Mouse (Mus musculus) spleen, postnatal 10 days (tissue): ENCODE data around the gene Il5.

Experiments used
- DNase-seq, 2 experiments: peaks; one replicate each; pipeline ENCODE4 v3.0.0; 2021 to 2022; ENCODE audit warnings: low spot score in 2 of 2

Gene Il5

DNA sequence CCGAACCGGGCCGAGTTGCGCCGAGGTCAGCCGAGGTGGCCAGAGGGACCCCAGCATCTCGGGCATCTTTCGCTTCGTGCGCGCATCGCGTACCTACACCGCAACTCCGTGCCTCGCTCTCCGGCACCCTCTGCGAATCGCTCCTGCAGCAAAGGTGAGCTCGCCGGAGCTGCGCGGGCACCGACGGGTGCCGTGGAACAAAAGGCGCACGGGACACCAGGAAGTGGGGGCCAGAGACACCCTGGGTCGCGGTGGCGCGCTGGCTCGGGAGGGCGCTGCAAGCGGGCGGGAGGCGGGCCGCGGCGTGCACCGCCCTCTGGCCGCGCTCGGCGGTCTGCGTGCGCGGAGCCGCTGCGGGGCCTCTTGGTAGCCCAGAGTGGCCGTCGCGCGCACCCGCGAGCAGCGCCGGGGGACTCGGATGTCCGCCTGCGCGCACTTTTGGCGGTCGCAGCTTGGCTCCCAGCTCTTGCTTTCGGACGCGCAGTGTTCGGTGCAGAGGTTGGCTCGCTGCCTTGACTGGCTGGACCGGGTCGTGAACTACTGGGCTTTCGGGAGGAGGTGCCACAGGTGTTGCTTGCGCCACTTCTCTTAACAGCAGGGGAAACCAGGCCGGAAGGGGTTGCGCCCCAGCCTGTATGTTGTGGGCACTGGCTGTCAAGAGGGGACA lies 49.7 kb downstream of the Il5 start:
- DNase-seq = peak; percentile 58 to 73

DNA sequence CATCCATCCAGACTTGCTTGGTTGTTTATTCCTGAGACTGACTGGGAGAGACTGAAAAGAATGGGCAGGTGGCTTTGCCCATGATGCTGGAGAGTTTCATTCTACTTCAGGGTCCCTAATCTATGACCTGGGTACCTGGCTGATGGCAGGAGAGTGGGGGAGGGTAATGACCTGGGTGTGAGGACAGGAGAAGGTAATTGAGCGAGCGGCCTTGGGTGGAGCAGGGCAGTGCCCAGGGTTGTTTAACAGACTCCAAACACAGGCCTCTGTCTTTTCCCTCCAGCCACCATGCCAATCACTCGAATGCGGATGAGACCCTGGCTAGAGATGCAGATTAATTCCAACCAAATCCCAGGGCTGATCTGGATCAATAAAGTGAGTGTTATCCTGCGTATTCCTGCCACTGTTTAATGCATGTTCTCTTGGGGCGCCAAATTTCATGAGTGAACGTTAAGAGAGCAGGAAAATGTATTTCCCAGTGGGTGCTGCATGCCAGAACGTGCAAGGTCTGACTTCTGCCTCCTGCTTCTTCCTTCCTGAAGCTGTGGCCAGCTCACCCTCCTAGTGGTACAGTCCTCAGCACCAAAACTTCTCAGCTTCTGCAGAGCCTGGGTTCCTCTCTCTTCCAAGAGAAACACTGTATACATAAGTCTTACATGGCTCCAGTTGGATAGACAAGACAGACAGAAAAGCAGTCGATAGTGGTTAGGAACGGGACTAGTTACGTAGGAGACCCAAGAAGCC lies 50.6 kb downstream of the Il5 start:
- DNase-seq = no peak

DNA sequence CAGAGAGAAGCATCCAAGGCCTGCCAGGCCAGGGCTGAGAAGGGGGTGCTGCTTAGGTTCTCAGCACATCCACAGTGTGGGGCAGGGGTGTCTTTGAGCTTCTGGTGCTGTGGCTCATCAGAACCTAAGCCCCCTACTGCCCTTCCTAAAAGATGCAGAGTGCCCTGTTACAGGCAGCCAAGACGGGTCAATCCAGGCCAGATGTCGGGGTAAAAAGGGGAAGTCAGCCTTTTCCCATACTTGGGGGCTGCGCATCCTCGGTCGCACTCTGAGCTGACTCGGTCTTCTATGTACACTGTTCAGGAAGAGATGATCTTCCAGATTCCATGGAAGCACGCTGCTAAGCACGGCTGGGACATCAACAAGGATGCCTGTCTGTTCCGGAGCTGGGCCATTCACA lies 51.9 kb downstream of the Il5 start:
- DNase-seq = no peak

DNA sequence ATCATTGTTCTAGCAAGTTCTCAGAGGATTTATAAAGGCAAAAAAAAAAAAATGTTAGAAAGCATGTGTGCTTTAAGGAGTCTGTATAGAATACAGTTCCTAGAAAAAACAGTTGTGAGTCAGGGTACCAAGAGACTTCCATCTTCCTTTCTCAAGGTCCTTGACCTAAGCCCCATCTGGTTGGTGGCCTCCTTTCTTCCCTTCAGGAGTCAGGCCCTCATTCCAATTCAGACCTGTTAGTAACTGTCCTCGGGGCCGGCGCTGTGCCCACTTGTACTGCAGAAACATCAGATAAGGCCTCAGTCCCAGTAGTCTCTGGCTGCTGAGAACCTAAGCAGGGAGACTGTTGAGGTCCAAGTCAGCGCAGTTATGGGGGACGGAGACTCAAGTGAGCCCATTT lies 52.5 kb downstream of the Il5 start, which contains the start of gene Gm17334:
Gm17334 (minus strand) TSS at position 101 of the 400 bp plus-strand sequence.
- no peak for DNase-seq

DNA sequence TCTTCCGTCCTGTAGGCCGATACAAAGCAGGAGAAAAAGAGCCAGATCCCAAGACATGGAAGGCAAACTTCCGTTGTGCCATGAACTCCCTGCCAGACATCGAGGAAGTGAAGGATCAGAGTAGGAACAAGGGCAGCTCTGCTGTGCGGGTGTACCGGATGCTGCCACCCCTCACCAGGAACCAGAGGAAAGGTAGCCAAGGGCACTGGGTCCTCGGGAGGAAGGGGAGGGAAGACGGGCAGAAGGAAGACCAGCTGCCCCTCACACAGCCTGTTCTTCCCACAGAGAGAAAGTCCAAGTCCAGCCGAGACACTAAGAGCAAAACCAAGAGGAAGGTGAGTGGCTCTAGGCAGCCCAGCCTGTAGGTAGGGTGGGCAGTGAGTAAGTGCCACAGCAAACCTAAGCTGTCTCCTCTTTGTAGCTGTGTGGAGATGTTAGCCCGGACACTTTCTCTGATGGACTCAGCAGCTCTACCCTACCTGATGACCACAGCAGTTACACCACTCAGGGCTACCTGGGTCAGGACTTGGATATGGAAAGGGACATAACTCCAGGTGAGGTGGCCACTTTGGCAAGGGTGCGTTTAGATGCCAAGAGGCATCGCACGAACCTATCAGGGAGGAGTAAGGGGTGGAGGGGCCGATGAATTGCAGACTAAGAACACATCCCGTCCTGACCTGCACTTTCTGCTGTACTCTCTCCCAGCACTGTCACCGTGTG lies 53.2 kb downstream of the Il5 start:
- DNase-seq = no peak
